Mouse (Mus musculus) ES-E14 (cell line): ENCODE results near the gene Cd28. TPM values are rescaled to one million over a fixed set of nuclear protein-coding genes. Genes with fewer than 3 reads are reported as not detected.
A peak's percentile ranks its signal among the peaks of the same experiment; 100 is the strongest.

Source experiments
- DNase-seq: peaks from one replicate; pipeline ENCODE4 v3.0.0-alpha.2; 2013; ENCODE audit warnings: low read depth, low spot score
- H3K27ac ChIP-seq: 2 replicates; pipeline ENCODE4 v1.5.1; 2012; ENCODE audit warnings: low read depth, mild to moderate bottlenecking, low read length, moderate library complexity, mixed read lengths; ENCODE audit not compliant: poor library complexity, insufficient read depth, severe bottlenecking
- H3K36me3 ChIP-seq: 2 replicates; pipeline ENCODE4 v1.6.1; 2012; ENCODE audit warnings: mild to moderate bottlenecking, low read length, moderate library complexity, mixed read lengths; ENCODE audit not compliant: control insufficient read depth, poor library complexity, insufficient read depth, severe bottlenecking
- H3K4me1 ChIP-seq, 2 experiments: fragments of 150-350 bp in 1 of 2; sonication (generic) in 1 of 2; 2 replicates each; pipeline ENCODE4 v1.6.1; 2012; ENCODE audit warnings: low read length in 2 of 2, mild to moderate bottlenecking in 1 of 2, mixed read lengths in 1 of 2; ENCODE audit not compliant: control insufficient read depth in 2 of 2, insufficient read depth in 2 of 2, poor library complexity in 1 of 2
- H3K4me3 ChIP-seq, 2 experiments: fragments of 150-350 bp in 1 of 2; sonication (generic) in 1 of 2; 2 replicates each; pipeline ENCODE4 v1.5.1; 2012; ENCODE audit warnings: low read length in 2 of 2, low read depth in 1 of 2, mild to moderate bottlenecking in 1 of 2, mixed read lengths in 1 of 2; ENCODE audit not compliant: insufficient read depth in 1 of 2, poor library complexity in 1 of 2, severe bottlenecking in 1 of 2
- H3K9ac ChIP-seq: 2 replicates; pipeline ENCODE4 v1.6.1; 2012; ENCODE audit warnings: low read depth, mild to moderate bottlenecking, low read length, mixed read lengths; ENCODE audit not compliant: poor library complexity, insufficient read depth, severe bottlenecking
- H3K9me3 ChIP-seq: fragments of 150-350 bp; sonication (generic); 2 replicates; pipeline ENCODE4 v1.6.1; 2012; ENCODE audit warnings: low read depth, mild to moderate bottlenecking, low read length; ENCODE audit not compliant: control insufficient read depth, insufficient read depth
- CHD2 ChIP-seq: IDR thresholded peaks from 2 replicates; pipeline ENCODE4 v1.6.1; 2014; ENCODE audit warnings: mild to moderate bottlenecking, low read depth, low read length, inconsistent platforms
- HCFC1 ChIP-seq: IDR thresholded peaks from 2 replicates; pipeline ENCODE4 v1.6.1; 2012; ENCODE audit warnings: low read length, inconsistent platforms, borderline replicate concordance; ENCODE audit not compliant: insufficient read depth
- MAFK ChIP-seq: IDR thresholded peaks from 2 replicates; pipeline ENCODE4 v1.6.1; 2014; ENCODE audit warnings: mild to moderate bottlenecking, low read depth, low read length, inconsistent platforms; ENCODE audit not compliant: insufficient read depth
- ZC3H11A ChIP-seq: IDR thresholded peaks from 2 replicates; pipeline ENCODE4 v1.6.1; 2012; ENCODE audit warnings: low read depth, mild to moderate bottlenecking, inconsistent platforms, low read length, borderline replicate concordance
- ZNF384 ChIP-seq: IDR thresholded peaks from 2 replicates; pipeline ENCODE4 v1.6.1; 2012; ENCODE audit warnings: low read depth, low read length, inconsistent platforms
- in situ Hi-C, 2 experiments: fragments of 600-800 bp; cut with MboI; formaldehyde crosslinking; loops; one replicate each; pipeline ENCODE4 v1.15.1; 2025; ENCODE audit warnings: low sequenced_read_pairs in 2 of 2, inconsistent platforms in 1 of 2; ENCODE audit not compliant: unreplicated experiment in 2 of 2
- total RNA-seq: library from RNA; depleted of rRNA; stranded (reverse); fragments of 300-350 nt; gene quantifications from 2 replicates; pipeline ENCODE4 v1.2.3, GENCODE M21; 2012

Gene Cd28
- total RNA-seq, 1 experiment = 0.22 TPM

- in situ Hi-C loops = no loop called here
- Histone ChIP-seq H3K4me3 (no peak overlapping the region), H3K9me3 (no peaks in the 10 kb centered on the region), H3K4me1 (0 out of 4 replicates have a peak, but pooled peaks cover 0 to 2% of the 10 kb centered on the region in 2 experiments), H3K9ac (no peak overlapping the region), H3K27ac (no peak overlapping the region), H3K36me3 (no peaks in the 10 kb centered on the region)
- DNase-seq = peak; percentile 26
- no peak for TF ChIP-seq MAFK
- TF ChIP-seq CHD2 = no peak
- no peak for TF ChIP-seq HCFC1
- no peak for TF ChIP-seq ZC3H11A
- no peak for TF ChIP-seq ZNF384
Measured at GRCm38 (mm10) chr1:60778465-60779115, 62.0 kb downstream of the Cd28 start.

GRCm38 (mm10) chr1:60779176-60779575 is 62.6 kb downstream of the Cd28 start:
- in situ Hi-C loops = no loop called here
- Histone ChIP-seq H3K9me3 (no peaks in the 10 kb centered on the region), H3K27ac (no peak overlapping the region), H3K36me3 (no peaks in the 10 kb centered on the region), H3K9ac (no peak overlapping the region), H3K4me1 (0 out of 4 replicates have a peak, but pooled peaks cover 0 to 2% of the 10 kb centered on the region in 2 experiments), H3K4me3 (no peak overlapping the region)
- TF ChIP-seq ZC3H11A (no peak), ZNF384 (no peak), MAFK (no peak), HCFC1 (no peak), CHD2 (no peak)
- DNase-seq = no peak

GRCm38 (mm10) chr1:60781666-60782065 is 65.1 kb downstream of the Cd28 start:
- in situ Hi-C loops = no loop called here
- DNase-seq = no peak

GRCm38 (mm10) chr1:60793717-60794116 is 77.1 kb downstream of the Cd28 start:
- TF ChIP-seq HCFC1 (no peak), CHD2 (no peak), MAFK (no peak), ZNF384 (no peak), ZC3H11A (no peak)
- in situ Hi-C loops = no loop called here
- no peak for DNase-seq
- no peaks in the 10 kb centered on the region for H3K9me3 ChIP-seq
- no peaks in the 10 kb centered on the region for H3K4me1 ChIP-seq
- no peak overlapping the region for H3K27ac ChIP-seq
- no peak overlapping the region for H3K9ac ChIP-seq
- no peak overlapping the region for H3K4me3 ChIP-seq
- no peaks in the 10 kb centered on the region for H3K36me3 ChIP-seq

More at GRCm38 (mm10) chr1:60781666-60782065, 65.1 kb downstream of the Cd28 start:
- Histone ChIP-seq H3K4me3 (no peak overlapping the region), H3K9me3 (peaks cover 4% of the 10 kb centered on the region; the same call in 1 of the 2 replicates), H3K36me3 (peaks cover 2% of the 10 kb centered on the region; the same call in 1 of the 2 replicates), H3K9ac (no peak overlapping the region), H3K4me1 (0 out of 4 replicates have a peak, but pooled peaks cover 0 to 2% of the 10 kb centered on the region in 2 experiments), H3K27ac (no peak overlapping the region)
- TF ChIP-seq CHD2 (no peak), MAFK (no peak)
